Mouse (Mus musculus) c-Kit-positive CD71-negative TER-119-negative erythroid progenitor cells, embryonic 14.5 days (primary cell): ENCODE results near the gene Tmem183a.

Experiments used
- DNase-seq: peaks from one replicate; pipeline ENCODE4 v3.0.0-alpha.2; 2013; ENCODE audit warnings: low read depth

The Tmem183a gene

DNA sequence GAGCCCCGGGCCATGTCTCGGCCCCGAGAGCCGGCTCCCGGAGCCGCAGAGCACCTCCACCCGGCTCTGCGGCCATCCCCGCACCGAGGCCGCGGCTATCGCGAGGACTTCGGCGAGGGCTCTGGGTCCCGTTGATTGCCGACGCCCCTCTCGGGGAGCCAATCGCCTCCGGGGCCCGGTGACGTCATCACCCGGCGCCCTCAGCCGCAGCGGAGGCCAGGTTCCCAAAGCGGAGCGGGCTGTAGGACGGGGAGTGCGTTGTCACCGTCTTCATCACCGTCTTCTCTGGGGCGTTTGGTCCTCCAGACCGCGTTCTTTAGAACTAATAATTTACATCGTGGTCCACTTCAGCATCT is at the start of gene Tmem183a:
TSS of gene Tmem183a (minus strand) at position 123 of the 356 bp plus-strand sequence.
- peak; percentile 91 for DNase-seq

- DNase-seq = no peak
Measured at GRCm38 (mm10) chr1:134408080-134408479, 46.3 kb upstream of the Tmem183a start.

DNA sequence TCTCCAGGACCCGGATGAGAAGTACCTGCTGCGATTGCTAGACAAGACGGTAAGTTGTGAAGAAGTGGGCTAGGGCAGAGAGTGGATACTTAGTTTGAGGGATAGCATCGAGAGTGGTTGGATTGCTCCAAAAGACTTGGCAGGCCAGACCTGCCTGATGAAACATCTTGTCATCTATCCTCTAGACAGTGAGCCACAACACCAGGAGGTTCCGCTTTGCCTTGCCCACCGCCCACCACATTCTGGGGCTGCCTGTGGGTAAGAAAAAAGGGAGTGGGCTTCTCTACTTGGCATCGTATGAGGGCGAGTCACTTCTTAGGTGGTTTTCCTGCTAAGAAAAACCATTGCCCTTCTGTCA is 44.6 kb upstream of the Tmem183a start:
- no peak for DNase-seq

GRCm38 (mm10) chr1:134405509-134406413 is 44.0 kb upstream of the Tmem183a start, which contains the start of gene Cyb5r1:
Cyb5r1 (plus strand) TSS chr1:134405559.
- DNase-seq = peak; percentile 62

GRCm38 (mm10) chr1:134399735-134400134 is 38.0 kb upstream of the Tmem183a start:
- peak; percentile 43 for DNase-seq

DNA sequence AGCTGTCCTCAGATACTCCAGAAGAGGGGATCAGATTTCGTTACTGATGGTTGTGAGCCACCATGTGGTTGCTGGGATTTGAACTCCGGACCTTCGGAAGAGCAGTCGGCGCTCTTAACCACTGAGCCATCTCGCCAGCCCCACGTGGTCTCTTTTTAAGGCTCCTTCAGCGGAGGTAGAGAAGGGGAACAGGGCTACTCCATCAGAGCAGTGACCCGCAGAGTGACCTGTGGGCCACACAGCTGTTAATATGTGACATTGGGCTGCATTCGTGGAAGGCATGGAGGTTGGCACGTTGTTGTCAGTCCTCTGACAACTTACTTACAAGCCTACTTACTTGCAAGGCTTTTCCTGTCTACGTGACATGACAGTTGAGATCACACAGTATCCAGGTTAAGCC is 36.4 kb upstream of the Tmem183a start:
- DNase-seq = no peak

GRCm38 (mm10) chr1:134393827-134394226 is 32.0 kb upstream of the Tmem183a start:
- no peak for DNase-seq

- no peak for DNase-seq
Measured at GRCm38 (mm10) chr1:134385666-134386065, 23.9 kb upstream of the Tmem183a start, which contains the start of gene 4933406M09Rik. 4933406M09Rik (plus strand) TSS chr1:134385940.

GRCm38 (mm10) chr1:134385176-134385575 is 23.4 kb upstream of the Tmem183a start:
- DNase-seq = no peak

GRCm38 (mm10) chr1:134384581-134384980 is 22.8 kb upstream of the Tmem183a start:
- no peak for DNase-seq

GRCm38 (mm10) chr1:134381795-134382625 is 20.2 kb upstream of the Tmem183a start:
- DNase-seq = no peak

GRCm38 (mm10) chr1:134381051-134381450 is 19.3 kb upstream of the Tmem183a start:
- no peak for DNase-seq

DNA sequence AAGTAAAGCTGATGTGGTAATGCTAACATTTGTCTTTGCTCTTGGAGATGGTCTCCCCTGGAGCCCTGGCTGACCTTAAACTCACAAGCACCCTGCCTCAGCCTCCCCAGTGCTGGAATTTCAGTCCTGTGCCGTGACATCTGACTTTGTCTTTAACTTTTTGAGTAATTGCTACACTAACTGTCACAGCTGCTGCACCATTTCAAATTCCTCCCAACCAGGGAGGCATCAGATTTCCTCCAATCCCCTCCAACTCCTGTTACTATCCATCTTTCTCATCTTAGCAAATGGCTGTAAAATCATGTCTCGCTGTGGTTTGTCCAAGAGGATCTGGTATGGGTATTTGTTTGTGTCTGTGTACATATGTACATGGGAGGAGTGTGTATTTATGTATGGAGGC is 12.3 kb upstream of the Tmem183a start:
- DNase-seq = no peak

DNA sequence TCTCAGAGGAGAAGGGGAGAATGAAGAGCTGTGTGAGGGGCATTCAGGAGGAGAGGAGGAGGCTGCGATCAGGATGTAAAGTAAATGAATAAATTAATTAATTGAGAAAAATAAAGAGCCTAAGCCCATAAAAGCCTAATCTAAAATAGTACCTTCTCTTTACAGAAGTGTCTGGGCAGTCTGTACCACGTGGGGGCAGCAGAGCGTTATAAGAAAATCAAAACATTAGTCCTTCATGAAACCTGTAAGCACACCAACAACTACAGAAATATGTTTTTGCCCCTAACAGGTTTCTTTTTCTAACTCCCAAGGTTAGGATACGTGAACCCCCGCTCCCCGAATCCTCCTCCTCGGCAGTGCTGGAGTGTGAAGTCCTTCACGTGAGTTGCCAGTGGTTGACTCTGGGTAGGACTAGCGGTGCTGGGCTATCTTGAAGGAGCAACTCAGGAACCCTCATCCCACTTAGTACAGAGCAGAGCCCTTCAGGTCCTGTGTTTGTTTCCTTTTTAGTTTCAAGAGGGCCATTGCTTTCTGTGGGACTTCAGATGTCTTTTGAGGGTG is 7.1 kb upstream of the Tmem183a start:
- peak; percentile 39 for DNase-seq

- DNase-seq = no peak
Measured at GRCm38 (mm10) chr1:134365491-134365890, 3.7 kb upstream of the Tmem183a start.

DNA sequence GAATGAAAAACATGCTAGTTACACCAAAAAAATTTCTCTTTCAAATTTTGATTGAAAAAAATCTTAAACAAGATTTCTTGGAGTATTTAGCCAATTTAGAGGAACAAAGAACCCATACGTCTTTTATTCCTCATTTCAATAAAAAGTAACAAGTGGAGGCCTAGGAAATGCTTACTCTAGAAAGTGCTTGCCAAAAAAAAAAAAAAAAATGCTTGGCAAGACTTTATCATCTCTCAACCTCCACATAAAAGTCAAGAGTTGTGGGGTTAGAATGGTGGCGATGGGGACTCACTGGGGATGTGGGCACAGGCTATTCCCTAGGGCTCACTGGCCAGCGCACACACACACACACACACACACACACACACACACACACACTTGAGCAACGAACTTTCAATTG is 1.4 kb upstream of the Tmem183a start:
- no peak for DNase-seq

- no peak for DNase-seq
Measured at GRCm38 (mm10) chr1:134361195-134361856, 453 bp downstream of the Tmem183a start.

- DNase-seq = no peak
Measured at GRCm38 (mm10) chr1:134360656-134361055, 1.1 kb downstream of the Tmem183a start.

GRCm38 (mm10) chr1:134357461-134357860 is 4.3 kb downstream of the Tmem183a start:
- DNase-seq = no peak

- DNase-seq = no peak
Measured at GRCm38 (mm10) chr1:134353326-134353725, 8.5 kb downstream of the Tmem183a start.

DNA sequence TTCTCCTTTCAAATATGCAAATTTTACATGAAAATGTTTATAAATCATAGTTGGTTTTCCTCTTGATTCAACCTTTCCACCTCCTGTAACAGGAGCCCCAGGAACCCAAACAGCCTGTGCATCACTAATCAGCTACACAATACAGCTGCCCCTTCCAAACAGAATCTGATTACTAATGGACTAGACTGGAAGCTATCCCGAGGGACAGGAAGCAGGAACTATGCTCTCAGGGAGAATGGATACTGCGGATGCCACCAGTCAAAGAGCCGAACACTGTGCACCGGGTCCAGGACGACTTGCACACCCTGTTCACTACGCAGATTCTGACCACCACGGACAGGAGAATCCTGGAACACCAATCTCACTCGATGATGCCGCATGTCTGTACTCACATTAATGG is 14.0 kb downstream of the Tmem183a start:
- no peak for DNase-seq

DNA sequence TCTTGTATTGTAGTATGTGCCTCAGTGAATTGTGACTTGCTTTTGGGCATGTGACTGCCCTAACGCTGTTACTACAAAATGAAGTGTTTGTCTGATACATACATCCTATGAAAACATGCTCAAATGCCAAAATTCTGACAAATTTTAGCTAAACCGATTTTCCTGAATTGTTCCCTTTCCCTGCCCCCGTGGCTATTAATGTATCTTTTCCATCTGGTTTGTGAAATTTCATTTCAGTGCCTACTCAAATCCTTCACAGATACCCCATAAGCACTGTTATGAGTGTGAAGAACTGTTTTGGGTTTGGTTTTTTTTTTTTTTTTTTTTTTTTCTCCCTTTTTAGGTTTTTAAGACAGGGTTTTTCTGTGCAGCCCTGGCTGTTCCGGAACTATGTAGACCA is 16.7 kb downstream of the Tmem183a start:
- no peak for DNase-seq
